Mouse (Mus musculus) ovary, postnatal 36 days (tissue): ENCODE measurements around the gene Pdlim1.
A peak's percentile ranks its signal among the peaks of the same experiment; 100 is the strongest.

ENCODE experiments used
- DNase-seq: peaks from one replicate; pipeline ENCODE4 v3.0.0; 2022; ENCODE audit warnings: low spot score, mixed read lengths

Gene Pdlim1

DNA sequence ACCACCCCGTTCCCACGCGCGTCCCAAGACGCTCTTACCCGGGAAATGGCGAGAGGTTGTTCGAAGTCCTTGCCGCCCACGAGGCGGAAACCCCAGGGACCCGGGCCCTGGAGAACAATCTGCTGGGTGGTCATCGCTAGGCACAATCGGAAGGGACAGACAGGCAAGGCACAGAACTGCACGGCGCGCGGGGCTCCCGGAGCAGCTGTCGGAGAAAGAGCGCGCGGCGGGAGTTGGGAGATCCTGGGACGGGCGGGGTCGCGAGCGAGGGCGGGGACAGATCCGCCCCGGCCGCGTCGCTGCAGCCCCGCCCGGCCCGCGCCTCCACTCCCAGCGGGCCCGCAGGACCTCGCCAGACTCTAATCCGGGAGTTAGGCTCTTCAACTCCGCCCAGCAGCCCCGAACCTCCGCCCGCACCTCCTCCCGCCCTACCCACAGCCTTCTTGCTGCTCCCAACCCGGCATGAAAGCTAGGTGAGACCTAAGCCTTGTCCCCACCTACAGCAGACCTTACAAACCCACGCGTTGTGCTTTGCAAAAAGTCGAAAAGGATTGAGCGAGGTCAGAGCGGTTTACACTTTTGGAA lies at the start of gene Pdlim1:
Gene Pdlim1 (minus strand): TSS at position 535 of the 585 bp plus-strand sequence.
- DNase-seq, result peak; percentile 85

DNA sequence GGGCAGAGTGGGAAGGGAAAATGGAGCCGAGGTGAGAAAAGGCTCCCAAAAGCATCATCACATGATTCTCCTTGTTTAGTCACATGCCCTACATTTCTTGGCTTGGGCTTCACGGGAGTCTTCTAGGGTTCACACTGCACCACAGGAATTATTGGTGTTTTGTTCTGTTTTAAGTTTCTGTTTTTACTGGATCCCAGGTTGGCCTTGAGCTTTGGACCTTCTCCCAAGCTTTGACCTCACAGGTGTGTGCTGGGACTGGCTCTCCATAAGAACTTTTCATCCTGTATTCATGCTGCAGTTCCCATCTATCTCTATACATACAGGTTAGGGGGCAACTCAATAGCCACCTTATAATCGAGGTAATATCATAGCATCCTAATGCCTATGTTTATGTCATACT lies 47.6 kb upstream of the Pdlim1 start:
- DNase-seq, result no peak

DNA sequence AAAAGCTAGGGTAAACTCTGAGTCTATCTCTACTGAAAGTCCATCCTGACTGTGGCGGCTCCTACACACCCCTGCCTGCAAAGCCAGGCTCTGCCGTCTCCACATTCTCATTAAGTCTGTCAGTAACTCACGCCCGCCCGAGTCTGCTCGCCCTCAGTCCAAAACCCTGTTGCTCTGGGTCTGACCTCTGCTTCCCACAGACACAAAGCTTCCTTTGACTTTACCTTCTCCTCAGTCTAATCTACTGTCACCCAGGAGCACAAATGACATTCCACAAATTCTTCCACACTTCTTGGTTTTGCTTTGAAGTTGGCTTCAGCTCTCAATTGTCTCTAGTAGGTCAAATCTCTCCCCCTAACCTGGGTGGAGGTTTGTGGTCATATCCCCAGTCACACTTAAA lies 46.9 kb upstream of the Pdlim1 start:
- no peak for DNase-seq

DNA sequence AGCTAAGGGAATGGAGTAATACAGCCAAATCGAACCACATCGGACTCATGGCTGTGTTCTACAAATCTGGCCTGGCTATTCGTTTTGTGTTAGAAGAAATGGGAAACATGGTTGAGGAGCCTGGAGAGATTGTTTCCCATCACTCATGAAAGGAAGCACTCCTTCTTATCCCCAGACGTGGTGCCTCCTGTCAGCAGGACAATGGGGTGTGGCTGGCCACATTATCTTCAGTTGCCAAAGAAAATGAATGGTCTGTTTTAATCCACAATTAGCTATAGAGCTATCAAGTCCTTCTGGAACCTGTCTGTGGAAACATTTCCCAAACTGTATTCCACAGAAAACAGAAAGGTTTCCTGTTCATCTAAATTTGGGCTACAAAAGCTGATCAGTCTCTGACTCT lies 45.4 kb upstream of the Pdlim1 start:
- no peak for DNase-seq

DNA sequence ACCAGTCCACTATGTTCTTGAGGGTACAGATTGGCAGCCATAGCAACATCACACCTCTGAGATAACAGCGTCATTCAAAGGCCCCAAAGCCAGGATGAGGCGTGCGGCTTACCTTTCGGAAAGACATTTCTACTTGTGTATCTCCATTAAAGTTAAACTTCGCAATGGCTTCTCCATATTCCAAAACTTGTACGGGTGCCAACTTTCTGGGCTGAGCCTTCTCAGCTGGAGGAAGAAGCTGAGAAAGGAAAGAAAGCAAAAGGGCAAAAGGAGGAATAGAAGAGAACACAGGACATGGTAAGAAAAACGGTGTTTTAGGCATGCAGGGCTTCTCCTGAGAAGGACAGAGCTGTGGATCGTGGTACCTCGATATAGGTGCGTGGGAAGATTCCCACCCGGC lies 42.6 kb upstream of the Pdlim1 start:
- no peak for DNase-seq

DNA sequence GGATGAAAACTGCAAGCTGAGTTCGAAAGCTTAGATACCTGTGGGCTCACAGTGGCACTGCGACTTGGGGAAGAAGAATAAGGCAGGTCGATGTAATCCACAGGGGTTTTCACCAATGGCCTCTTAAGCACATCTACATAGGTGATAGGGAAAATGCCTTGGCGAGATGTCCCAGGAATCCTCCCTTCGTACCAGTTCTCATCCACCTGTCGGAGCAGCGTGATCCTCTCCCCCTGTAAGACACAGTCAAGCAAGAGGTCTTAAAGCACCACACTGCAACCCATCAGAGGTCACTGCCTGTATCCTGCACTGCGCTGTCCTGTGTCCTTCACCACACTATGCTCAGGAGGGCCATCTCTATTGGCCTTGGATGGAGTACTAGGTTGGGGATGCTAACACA lies 40.0 kb upstream of the Pdlim1 start:
- no peak for DNase-seq

DNA sequence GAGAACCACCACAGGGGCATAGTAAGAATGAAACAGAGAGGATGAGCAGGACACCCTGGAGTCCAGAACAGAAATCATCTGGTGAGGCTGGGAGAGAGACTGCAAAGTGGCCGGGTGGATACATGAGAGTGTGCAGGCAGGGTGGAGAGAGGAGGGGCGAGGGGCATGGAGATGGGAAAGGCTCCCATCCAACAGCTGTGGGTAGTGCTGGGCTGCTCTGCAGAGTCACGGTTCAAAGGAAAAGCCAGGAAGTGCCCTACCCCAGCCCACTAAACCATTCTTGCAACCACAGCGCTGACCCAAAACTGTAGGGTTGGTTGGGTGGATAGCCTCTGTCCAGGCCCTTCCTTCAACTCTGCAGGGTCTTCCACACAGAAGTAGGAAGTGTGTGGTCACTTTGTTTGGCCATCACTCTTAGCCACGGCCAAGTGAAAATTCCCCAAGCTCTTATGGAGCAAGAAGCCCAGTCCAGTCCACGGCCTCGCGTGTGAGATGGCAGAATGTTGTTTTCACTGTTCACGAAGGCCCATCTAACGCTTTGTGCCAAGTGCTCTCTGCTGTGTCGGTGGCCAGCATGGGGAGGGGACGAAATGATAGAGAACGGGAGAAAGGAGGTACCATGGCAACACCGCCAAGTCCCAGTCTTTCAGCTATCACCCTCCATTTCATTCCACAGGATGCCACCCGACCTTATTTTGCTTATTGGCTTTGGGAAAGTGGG lies 38.9 kb upstream of the Pdlim1 start:
- no peak for DNase-seq

DNA sequence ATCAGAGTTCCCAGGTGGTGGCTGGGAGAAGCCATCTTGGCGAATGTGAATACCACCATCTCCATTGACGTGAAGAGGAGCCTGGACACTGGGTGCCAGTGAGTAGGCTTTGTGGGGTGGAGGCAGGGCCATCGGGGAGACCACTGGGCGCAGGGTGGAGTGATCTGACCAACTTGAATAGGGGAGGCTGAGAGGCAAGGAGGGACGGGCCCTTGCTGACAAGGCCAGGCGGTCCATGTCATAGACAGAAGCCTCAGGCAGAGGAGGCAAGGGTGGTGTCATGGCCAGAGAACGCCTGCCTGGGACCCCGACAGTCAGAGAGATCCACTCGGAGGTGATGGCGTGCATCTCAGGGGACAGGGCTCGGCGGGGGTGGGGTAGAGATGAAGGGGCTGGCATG lies 38.3 kb upstream of the Pdlim1 start:
- no peak for DNase-seq

DNA sequence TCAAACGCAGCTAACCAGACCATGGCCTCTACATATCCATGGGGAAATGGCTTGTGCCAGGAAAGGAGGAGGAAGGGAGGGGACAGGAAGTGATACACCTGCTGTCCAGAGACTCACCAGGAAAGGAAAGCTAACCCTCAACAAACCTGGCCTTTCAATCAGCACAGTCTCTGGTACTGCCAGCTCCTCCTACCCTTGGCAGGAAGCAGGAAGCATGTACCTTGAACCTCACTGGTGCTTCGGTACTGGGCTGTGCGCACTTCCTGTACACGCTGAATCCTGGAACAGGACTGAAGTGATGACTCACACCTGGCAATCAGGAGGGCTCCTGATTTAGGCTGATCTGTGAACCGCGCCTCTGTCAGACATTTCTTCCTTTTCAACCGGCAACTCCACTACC lies 35.9 kb upstream of the Pdlim1 start:
- no peak for DNase-seq

DNA sequence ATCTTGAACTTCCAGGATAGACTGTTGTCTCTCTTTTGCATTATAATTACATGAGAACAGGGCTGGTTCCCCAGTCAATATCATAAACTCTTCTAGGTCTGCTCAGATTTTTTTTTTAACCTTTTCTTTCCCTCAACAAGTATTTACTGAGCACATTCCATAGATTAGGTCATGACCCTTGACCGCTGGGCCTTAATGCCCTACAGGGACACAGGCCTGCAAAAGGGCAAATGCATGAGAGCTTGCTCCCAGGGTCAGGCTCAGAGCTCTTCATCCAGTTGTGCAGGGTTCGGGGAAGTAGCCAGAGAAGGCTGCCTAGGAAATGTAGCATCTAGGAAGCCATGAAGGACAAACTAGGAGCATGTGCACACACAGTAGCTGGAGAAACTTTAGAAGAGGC lies 35.0 kb upstream of the Pdlim1 start:
- no peak for DNase-seq

DNA sequence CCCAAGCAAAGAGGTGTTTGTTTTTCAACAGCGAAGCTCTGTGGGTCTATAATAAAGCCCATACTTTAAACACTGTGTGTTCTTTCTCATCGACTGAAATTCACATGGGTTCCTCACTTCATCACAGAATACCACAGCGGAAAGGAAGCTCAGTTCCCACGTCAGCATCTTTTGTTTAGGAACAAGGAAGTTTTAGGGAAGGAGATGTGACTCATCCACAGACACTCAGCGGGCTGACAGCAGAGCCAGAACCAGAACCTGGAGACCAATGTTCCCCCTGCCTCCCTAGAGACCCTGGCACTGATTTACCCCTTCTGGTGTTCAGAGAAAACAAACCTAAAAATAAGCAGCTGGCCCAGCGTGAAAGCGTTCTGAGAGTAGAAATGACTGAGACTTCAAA lies 33.8 kb upstream of the Pdlim1 start:
- DNase-seq, result no peak

DNA sequence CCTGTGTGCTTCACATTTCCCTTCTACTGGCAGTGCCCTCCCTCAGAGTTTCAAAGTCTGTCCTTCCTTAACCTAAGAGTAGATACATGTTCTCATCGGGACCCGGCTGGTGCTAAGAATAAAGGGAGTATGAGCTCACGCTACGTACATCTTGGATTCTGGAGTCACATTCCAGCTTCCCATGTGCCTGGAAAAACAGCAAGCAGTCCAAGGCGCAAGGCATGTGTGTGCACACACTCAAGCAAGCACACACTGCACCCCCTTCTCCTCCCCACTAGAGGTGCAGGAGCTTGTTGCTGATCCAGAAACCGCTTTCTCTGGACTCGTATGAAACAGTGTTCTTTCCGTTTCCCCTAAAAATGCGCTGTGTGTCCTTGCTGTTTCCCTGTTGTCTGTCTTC lies 31.3 kb upstream of the Pdlim1 start:
- DNase-seq, result no peak

DNA sequence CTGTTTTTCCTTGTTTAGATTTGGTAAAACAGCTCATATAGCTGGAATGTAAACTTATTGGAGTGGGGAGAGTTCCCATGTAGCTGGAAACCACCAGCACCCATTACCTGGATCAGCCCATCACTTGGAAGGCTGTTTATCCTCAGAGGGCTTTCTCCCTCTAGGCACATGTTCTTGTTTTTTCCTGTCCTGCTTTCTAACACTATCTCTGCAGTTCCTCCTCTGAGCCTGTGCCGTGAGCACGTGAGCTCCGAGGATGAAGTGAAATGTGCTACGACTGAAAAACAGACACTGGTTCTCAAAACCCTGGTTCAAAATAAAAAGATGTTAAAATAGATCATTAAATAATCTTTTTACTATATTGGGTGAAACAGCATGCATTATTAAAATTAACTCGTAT lies 30.8 kb upstream of the Pdlim1 start:
- no peak for DNase-seq

DNA sequence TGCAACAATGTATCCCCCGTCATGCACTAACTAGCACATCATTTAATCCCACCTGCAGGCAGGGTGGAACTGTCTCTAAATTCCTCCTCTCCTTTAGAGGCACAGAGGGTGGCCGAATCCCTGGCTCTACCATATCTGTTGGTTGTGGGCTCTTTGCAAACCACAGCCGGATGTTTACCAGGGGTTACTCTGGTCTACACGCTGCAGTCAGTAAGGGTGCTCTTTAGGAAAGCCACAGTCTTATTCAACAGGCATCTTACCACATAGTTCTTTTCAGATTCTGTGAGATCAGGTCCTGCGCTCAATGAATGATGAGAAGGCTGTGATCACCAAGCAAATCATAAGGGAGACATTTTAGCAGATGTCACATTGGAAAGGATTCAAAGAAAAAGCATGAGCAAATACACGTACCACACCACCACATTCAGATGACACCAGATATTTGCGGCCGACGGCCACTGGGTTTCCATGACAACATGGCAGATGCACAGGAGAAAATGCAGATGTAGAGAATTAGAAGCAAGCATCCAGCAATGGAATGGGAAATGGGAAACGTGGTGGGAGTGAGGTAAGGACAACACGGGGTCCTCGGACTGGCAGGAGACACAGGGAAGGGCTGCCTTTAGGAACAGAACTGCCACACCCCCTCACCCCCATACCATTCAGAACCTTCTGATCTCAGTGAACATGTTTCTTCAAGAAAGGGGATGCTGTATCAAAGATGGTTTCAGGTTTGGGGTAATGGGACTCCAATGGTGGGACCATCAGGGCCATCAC lies 28.5 kb upstream of the Pdlim1 start:
- DNase-seq, result no peak

DNA sequence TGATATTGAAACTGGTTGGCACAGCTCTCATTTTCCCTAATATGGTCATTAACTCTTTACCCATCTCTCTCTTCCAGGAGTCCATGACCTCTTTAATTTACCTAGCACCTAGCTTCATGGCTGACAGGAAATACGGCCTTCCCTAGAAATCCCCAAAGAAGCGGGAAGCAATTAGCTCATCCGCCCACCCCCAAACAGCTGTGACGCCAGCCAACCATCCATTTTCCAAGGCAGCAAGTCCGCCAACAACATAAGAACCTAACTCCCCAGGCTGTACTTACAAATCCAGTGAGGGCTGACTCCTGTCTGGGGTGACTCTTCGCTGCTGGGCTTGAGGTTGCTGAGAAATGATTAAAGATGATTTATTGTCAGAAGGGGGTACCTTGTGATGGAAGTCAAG lies 27.5 kb upstream of the Pdlim1 start:
- DNase-seq, result no peak

DNA sequence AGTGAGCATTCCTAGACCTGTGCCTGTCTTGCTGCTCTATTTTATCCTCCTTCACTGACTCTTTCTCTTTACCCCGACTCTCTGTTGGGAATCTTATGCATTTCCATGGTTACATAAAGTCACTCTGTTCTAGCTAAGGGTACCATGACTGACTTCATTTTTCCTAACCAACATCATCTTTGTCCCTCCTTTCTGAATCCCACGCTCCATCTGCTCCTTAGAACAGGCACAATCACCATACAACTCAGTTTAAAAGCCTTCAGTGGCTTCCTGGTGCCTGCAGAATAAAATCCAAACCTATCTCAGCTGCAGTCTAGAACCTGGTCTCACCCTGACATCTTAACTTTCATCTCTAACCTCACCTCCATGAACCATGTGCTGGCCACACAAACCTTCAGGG lies 26.9 kb upstream of the Pdlim1 start:
- DNase-seq, result no peak

DNA sequence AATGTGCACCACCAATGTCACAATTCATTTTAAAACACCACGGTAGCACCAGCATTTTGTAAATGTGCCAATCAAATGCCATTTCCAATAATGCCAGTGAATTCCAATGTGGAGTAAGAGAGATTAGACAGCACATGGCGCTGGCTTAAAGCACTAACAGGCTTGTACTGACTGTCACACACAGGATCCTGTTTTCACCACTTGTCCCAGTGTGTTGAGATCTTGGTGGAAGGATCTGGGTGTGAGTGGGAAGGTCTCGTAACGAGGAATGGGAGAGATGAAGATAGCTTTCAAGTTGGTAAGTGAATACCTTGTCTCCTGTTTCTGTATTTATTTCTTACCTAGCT lies 26.1 kb upstream of the Pdlim1 start:
- no peak for DNase-seq

DNA sequence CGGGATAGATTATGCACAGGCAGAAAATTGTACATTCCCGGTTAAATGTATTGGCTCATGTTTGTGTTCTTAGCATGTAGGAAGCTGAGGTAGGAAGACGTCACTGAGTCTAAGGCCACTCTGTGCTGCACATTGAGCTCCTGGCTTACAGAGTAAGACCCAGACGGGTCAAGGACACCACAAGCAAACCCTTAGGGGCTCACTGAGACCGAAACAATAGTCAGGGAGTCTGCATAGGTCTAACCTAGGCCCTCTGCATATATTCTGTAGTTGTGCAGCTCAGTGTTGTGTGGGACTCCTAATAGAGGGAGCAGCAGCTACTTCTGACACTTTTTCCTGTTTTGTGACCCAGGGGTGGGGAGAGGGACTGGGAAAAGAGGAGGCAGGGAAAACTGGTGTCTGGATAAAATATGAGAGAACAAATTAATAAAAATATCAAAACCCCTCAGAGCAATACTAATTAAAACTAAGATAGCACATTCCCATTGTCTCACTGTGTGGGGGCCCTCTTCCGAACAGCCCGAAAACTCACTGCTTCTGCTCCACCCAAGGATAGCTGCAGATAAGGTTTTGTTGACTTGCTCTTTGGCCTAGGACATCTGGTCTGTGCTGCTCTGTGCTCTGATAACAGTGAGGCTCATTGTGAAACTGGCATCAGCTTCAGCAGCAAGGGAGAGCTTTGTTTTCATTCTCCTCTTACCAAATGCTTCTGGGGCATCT lies 25.6 kb upstream of the Pdlim1 start:
- DNase-seq, result peak; percentile 21

DNA sequence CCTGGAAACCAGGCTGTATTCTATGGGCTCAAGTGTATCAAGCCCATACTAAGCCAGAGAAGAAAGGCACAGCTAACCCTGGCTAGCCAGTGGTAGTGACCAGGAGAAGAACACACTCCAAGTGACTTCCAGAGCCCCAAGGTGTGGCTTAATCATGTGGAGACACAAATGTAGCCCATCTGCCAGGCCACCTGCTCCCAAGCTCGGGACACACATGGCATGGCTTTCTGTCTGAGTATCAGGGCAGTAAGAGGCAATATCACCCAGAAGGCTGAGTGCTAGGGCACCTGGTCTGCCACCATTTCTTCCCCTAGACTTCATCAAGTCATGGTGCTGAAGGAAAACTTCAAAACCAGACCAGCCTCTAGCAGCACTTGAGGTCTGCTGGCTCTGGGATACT lies 22.6 kb upstream of the Pdlim1 start:
- DNase-seq, result no peak

DNA sequence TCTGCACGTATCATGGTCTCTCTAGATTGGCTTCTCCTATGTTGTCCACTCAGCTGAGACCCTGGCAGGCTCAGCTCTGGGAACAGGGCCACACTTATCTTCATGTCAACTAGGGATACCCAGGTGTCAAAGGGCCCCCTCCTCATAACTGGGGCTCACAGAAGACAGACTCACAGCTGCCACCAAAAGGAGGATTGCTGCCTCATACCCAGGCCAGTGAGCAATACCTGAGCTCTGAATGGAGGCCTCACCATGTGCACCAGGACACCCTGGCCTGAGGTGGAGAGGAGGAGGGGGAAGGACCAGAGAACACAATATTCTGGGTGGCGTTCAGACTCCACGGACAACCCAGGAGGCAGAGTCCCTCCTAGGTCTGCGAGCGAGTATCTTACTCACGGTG lies 22.1 kb upstream of the Pdlim1 start:
- DNase-seq, result no peak

DNA sequence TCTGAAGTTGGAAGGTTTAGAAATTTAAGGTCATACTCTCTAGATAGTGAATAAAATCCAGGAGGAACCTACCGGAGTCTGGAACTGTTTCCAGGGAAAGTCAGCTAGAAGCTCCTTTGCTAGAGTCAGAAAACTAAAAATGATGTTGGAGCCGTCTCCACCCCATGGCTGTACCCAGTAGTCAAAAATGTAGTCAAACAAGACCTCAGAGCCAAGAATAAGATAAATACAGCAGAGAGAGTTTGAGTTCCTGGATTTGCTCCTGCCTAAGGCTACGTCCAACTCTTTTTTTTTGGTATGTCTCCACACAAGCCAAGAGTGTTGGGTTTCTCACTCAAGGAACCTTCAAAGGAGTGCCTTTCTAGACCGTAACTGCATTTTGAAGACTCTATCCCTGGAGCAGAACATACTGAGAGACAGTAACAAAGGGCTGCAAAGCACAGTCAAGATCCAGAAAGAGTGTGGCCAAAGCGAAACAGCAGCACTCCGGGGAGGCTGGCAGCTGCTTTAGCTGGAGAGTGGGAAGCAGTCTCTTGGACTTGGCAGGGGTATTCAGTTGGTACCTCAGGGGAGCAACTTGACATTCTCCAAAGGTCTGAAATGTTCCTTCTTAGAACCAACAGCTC lies 18.6 kb upstream of the Pdlim1 start:
- no peak for DNase-seq

DNA sequence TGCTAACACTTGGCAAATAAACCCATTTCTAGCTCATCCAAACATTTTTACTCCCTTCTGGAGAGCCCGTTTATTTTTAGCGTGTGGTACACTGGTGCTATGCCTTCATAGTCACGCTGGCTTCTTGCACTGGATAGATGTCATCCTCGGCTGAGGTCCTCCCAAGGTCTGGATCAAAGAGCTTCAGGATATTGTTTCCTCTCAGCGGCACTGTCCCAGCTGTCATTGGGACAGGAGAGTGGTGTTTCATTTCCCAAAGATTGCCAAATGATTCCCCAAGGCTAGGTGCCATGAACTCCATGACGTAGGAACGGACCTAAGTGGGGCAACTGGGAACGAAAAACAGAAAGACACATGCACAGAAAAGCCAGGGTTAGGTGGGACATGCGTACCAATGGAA lies 16.8 kb upstream of the Pdlim1 start:
- no peak for DNase-seq
